Mouse (Mus musculus) heart, embryonic 14.5 days (tissue): ENCODE results near the gene Anapc5. TPM values are rescaled to one million over a fixed set of nuclear protein-coding genes. Genes with fewer than 3 reads are reported as not detected.

Source experiments
- ATAC-seq: fragments of 200-750 bp; cut with Nextera tagmentation; 2 replicates; pipeline ENCODE4 v1.8.0; 2017; ENCODE audit warnings: low read depth, moderate TSS enrichment; ENCODE audit not compliant: insufficient number of reproducible peaks, insufficient read depth, low FRiP score
- H3K27ac ChIP-seq, 2 experiments: fragments of 200-500 bp in 1 of 2; fragments of 300-500 bp in 1 of 2; sonication (generic) in 1 of 2; replicated peaks in 1 of 2; 2 replicates each; pipeline ENCODE4 v1.5.1; 2012 to 2014; ENCODE audit warnings: low read depth in 2 of 2, low read length in 2 of 2, control low read depth in 1 of 2, mild to moderate bottlenecking in 1 of 2, mixed read lengths in 1 of 2; ENCODE audit not compliant: control insufficient read depth in 1 of 2, insufficient read depth in 1 of 2
- H3K27me3 ChIP-seq: fragments of 300-500 bp; sonication (generic); 2 replicates; pipeline ENCODE4 v1.6.1; 2014; ENCODE audit warnings: mild to moderate bottlenecking, low read length, control low read depth; ENCODE audit not compliant: control insufficient read depth, insufficient read depth
- H3K36me3 ChIP-seq: fragments of 300-500 bp; sonication (generic); 2 replicates; pipeline ENCODE4 v1.6.1; 2014; ENCODE audit warnings: mild to moderate bottlenecking, control low read depth, low read length, mixed read lengths; ENCODE audit not compliant: control insufficient read depth, insufficient read depth
- H3K4me1 ChIP-seq, 2 experiments: fragments of 200-500 bp in 1 of 2; fragments of 300-500 bp in 1 of 2; sonication (generic) in 1 of 2; 2 replicates each; pipeline ENCODE4 v1.6.1; 2012 to 2014; ENCODE audit warnings: low read length in 2 of 2, control low read depth in 1 of 2, mixed read lengths in 1 of 2; ENCODE audit not compliant: control insufficient read depth in 2 of 2, insufficient read depth in 2 of 2
- H3K4me2 ChIP-seq: fragments of 300-500 bp; sonication (generic); 2 replicates; pipeline ENCODE4 v1.6.1; 2014; ENCODE audit warnings: mild to moderate bottlenecking, low read length
- H3K4me3 ChIP-seq, 2 experiments: fragments of 200-500 bp in 1 of 2; fragments of 300-500 bp in 1 of 2; sonication (generic) in 1 of 2; 2 replicates each; pipeline ENCODE4 v1.5.1; 2012 to 2014; ENCODE audit warnings: low read length in 2 of 2, mild to moderate bottlenecking in 2 of 2, control low read depth in 1 of 2, low read depth in 1 of 2, moderate library complexity in 1 of 2; ENCODE audit not compliant: control insufficient read depth in 1 of 2, insufficient read depth in 1 of 2
- H3K9ac ChIP-seq: fragments of 300-500 bp; sonication (generic); 2 replicates; pipeline ENCODE4 v1.6.1; 2014; ENCODE audit warnings: mild to moderate bottlenecking, low read length
- H3K9me3 ChIP-seq: fragments of 300-500 bp; sonication (generic); 2 replicates; pipeline ENCODE4 v1.6.1; 2016; ENCODE audit warnings: low read length, control low read depth; ENCODE audit not compliant: control insufficient read depth
- WGBS: fragments of 180-500 bp; shearing (Covaris S2); extraction: QIAGEN DNeasy Blood & Tissue Kit; methylation state at CpG from one replicate; pipeline ENCODE4 v1.1.7; 2014; 5-methylcytosine and 5-hydroxymethylcytosine counted together
- polyA plus RNA-seq: library from polyadenylated mRNA; unstranded; fragments of >200 nt; fragmentation: Nextera tagmentation; extraction: Ambion mirVana; gene quantifications from 2 replicates; pipeline ENCODE4 v1.2.1, GENCODE M21; 2014

Anapc5 gene
- polyA plus RNA-seq, 1 experiment from 2014 or later, result 327 TPM

GRCm38 (mm10) chr5:122841126-122841525 lies 20.0 kb upstream of the Anapc5 start:
- Histone ChIP-seq H3K27me3 (no peaks in the 10 kb centered on the region), H3K9me3 (no peaks in the 10 kb centered on the region), H3K4me3 (no peak overlapping the region), H3K4me2 (no peak overlapping the region), H3K4me1 (no peaks in the 10 kb centered on the region), H3K36me3 (no peaks in the 10 kb centered on the region), H3K9ac (no peak overlapping the region), H3K27ac (no peak overlapping the region)
- 85% methylated on average over 2 of the region's 2 CpGs for WGBS
- ATAC-seq, result no peak

GRCm38 (mm10) chr5:122832996-122833395 lies 11.9 kb upstream of the Anapc5 start:
- no peaks in the 10 kb centered on the region for H3K9me3 ChIP-seq
- H3K4me3 ChIP-seq, result no peak overlapping the region
- no peaks in the 10 kb centered on the region for H3K27me3 ChIP-seq
- H3K4me1 ChIP-seq, result no peaks in the 10 kb centered on the region
- no peak for ATAC-seq
- H3K27ac ChIP-seq, result no peak overlapping the region
- H3K36me3 ChIP-seq, result no peaks in the 10 kb centered on the region
- H3K9ac ChIP-seq, result no peak overlapping the region
- 74% methylated on average over 10 of the region's 10 CpGs for WGBS
- H3K4me2 ChIP-seq, result no peak overlapping the region

- no peak overlapping the region for H3K4me3 ChIP-seq
- no peaks in the 10 kb centered on the region for H3K9me3 ChIP-seq
- H3K27ac ChIP-seq, result no peak overlapping the region
- H3K27me3 ChIP-seq, result no peaks in the 10 kb centered on the region
- no peak overlapping the region for H3K9ac ChIP-seq
- no peak overlapping the region for H3K4me2 ChIP-seq
- no peaks in the 10 kb centered on the region for H3K36me3 ChIP-seq
- 88% methylated on average over 10 of the region's 10 CpGs for WGBS
- no peaks in the 10 kb centered on the region for H3K4me1 ChIP-seq
- no peak for ATAC-seq
Observed at GRCm38 (mm10) chr5:122832536-122832935, 11.4 kb upstream of the Anapc5 start.

GRCm38 (mm10) chr5:122825099-122825498 lies 4.0 kb upstream of the Anapc5 start:
- H3K4me3 ChIP-seq, result no peak overlapping the region
- no peak overlapping the region for H3K9ac ChIP-seq
- no peaks in the 10 kb centered on the region for H3K36me3 ChIP-seq
- no peak overlapping the region for H3K27ac ChIP-seq
- peaks cover 2 to 5% of the 10 kb centered on the region in 2 experiments; a peak in 3 of 4 replicates for H3K4me1 ChIP-seq
- WGBS, result 73% methylated on average over 8 of the region's 8 CpGs
- H3K4me2 ChIP-seq, result no peak overlapping the region
- no peak for ATAC-seq
- H3K9me3 ChIP-seq, result no peaks in the 10 kb centered on the region
- H3K27me3 ChIP-seq, result no peaks in the 10 kb centered on the region

GRCm38 (mm10) chr5:122824450-122824849 lies 3.3 kb upstream of the Anapc5 start:
- Histone ChIP-seq H3K4me1 (peaks cover 4 to 11% of the 10 kb centered on the region in 2 experiments; a peak in 3 of 4 replicates), H3K27ac (no peak overlapping the region), H3K27me3 (no peaks in the 10 kb centered on the region), H3K36me3 (peaks cover 3% of the 10 kb centered on the region), H3K4me2 (no peak overlapping the region), H3K9ac (no peak overlapping the region), H3K4me3 (no peak overlapping the region), H3K9me3 (no peaks in the 10 kb centered on the region)
- no peak for ATAC-seq
- WGBS, result 61% methylated on average over 6 of the region's 6 CpGs

GRCm38 (mm10) chr5:122823976-122824375 lies 2.8 kb upstream of the Anapc5 start:
- Histone ChIP-seq H3K4me2 (no peak overlapping the region), H3K4me3 (no peak overlapping the region), H3K9ac (no peak overlapping the region), H3K36me3 (peaks cover 8% of the 10 kb centered on the region), H3K27me3 (no peaks in the 10 kb centered on the region), H3K27ac (no peak overlapping the region), H3K9me3 (no peaks in the 10 kb centered on the region), H3K4me1 (peaks cover 6 to 14% of the 10 kb centered on the region in 2 experiments)
- ATAC-seq, result no peak
- 69% methylated on average over 1 of the region's 1 CpGs for WGBS

- Histone ChIP-seq H3K36me3 (peaks cover 23% of the 10 kb centered on the region), H3K9me3 (no peaks in the 10 kb centered on the region), H3K27ac (no peak overlapping the region), H3K4me2 (no peak overlapping the region), H3K4me3 (no peak overlapping the region), H3K9ac (no peak overlapping the region), H3K27me3 (no peaks in the 10 kb centered on the region), H3K4me1 (peaks cover 6 to 14% of the 10 kb centered on the region in 2 experiments)
- WGBS, result 83% methylated on average over 4 of the region's 4 CpGs
- no peak for ATAC-seq
Observed at GRCm38 (mm10) chr5:122822441-122822840, 1.3 kb upstream of the Anapc5 start.

- peak; percentile 14; the same call in 1 of the 2 replicates for ATAC-seq
- peak overlapping the region; percentile 88 to 96 for H3K27ac ChIP-seq
- WGBS, result under 1% methylated on average over 10 of the region's 10 CpGs
- H3K4me3 ChIP-seq, result peak overlapping the region; percentile 64 to 83
- peak overlapping the region; percentile 68 for H3K9ac ChIP-seq
- no peaks in the 10 kb centered on the region for H3K9me3 ChIP-seq
- peak overlapping the region; percentile 66 for H3K4me2 ChIP-seq
- peaks cover 6 to 14% of the 10 kb centered on the region in 2 experiments for H3K4me1 ChIP-seq
- no peaks in the 10 kb centered on the region for H3K27me3 ChIP-seq
- peaks cover 33% of the 10 kb centered on the region for H3K36me3 ChIP-seq
Observed at GRCm38 (mm10) chr5:122821524-122821885, 366 bp upstream of the Anapc5 start.
